Mouse (Mus musculus) adipocyte (in vitro differentiated cells): ENCODE results near the gene 4930596D02Rik.

Experiments
- DNase-seq: peaks from one replicate; pipeline ENCODE4 v3.0.0-alpha.2; 2016; ENCODE audit warnings: low spot score

4930596D02Rik gene

GRCm38 (mm10) chr14:35811878-35812277 is at the start of gene 4930596D02Rik:
Gene 4930596D02Rik, minus strand, starts transcription at chr14:35811978.
- no peak for DNase-seq

DNA sequence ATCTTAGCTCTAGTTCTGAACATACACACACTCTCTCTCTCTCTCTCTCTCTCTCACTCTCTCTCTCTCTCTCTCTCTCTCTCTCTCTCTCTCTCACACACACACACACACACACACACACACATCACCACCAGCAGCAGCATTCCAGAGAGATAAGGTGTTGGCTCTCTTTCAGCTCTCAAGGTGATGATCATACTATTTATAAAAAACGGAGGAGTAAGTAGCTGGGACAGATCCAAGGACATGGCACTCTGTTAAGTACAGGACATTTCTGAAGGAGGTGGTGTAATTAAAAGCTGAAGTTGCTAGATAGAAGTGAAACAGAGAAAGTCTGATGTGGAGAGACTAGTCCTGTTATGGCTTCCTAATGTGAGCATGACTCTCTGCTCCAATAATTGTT is 41.5 kb upstream of the 4930596D02Rik start:
- no peak for DNase-seq

GRCm38 (mm10) chr14:35845271-35845670 is 33.5 kb upstream of the 4930596D02Rik start:
- DNase-seq, result no peak

- no peak for DNase-seq
These were observed 30.4 kb upstream of the 4930596D02Rik start for GRCm38 (mm10) chr14:35842111-35842721.

DNA sequence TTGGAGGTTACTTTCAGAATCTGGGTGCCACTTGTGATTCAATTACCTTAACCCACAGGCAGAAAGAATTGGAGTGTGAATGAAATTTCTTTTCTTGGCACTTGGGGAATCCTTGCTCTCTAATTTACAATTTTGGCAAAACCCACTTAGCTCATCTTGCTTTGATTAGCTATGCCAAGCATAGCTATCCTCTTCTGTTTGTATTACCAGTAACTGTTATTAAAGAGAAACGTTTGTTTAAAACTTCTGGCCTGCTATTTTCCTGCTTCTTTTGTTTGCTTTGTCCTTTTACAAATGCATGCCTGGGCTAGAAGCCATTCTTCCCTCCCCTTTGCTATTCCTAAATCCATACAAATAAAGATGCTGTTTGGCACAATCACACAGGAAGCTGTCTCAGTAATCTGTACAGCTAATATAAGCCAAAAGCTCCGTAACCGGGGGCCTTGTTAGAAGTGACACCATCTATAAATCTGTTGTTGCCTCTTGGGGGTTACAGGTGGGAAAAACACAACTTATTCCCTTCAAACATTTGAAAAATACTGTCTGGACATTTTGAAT is 19.0 kb downstream of the 4930596D02Rik start:
- no peak for DNase-seq

GRCm38 (mm10) chr14:35780033-35780432 is 31.7 kb downstream of the 4930596D02Rik start:
- DNase-seq, result no peak

DNA sequence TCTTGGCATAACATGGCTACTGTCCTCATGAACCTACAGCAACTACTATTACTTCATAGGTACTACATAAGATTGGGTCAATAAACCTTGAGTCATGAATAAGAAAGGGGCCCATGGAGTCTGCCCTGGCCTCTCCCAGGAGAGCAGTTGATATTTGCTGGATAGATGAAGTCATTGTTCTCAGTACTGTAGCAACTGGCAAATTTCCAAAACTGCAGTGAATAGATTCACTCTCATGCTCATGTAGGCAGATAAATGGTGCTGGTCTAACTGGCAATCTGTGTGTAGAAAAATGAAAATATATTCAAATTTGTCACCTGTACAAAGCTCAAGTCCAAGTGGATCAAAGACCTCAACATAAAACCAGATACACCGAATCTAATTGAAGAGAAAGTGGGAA is 38.5 kb downstream of the 4930596D02Rik start:
- DNase-seq, result no peak
